Mouse (Mus musculus) MEL (cell line): Measurements from ENCODE around the gene Ctbs. TPM values are rescaled to one million over a fixed set of nuclear protein-coding genes. Genes with fewer than 3 reads are reported as not detected.

ENCODE experiments used
- DNase-seq: peaks from one replicate; pipeline ENCODE4 v3.0.0; 2011; ENCODE audit warnings: low read depth, low spot score
- H3K27ac ChIP-seq: 2 replicates; pipeline ENCODE4 v1.5.1; 2012; ENCODE audit warnings: low read depth, mild to moderate bottlenecking, control low read depth, low read length, moderate library complexity; ENCODE audit not compliant: control insufficient read depth
- H3K27me3 ChIP-seq, 2 experiments: fragments of 150-350 bp in 1 of 2; sonication (generic) in 1 of 2; 2 replicates each; pipeline ENCODE4 v1.6.1; 2012; ENCODE audit warnings: low read length in 2 of 2, mild to moderate bottlenecking in 2 of 2, improper control_type of control experiment in 1 of 2, moderate library complexity in 1 of 2; ENCODE audit not compliant: insufficient read depth in 2 of 2, control insufficient read depth in 1 of 2
- H3K36me3 ChIP-seq, 2 experiments: 2 replicates each; pipeline ENCODE4 v1.6.1; 2012 to 2014; ENCODE audit warnings: low read length in 2 of 2, improper control_type of control experiment in 1 of 2, inconsistent platforms in 1 of 2, mild to moderate bottlenecking in 1 of 2; ENCODE audit not compliant: insufficient read depth in 2 of 2, control insufficient read depth in 1 of 2
- H3K4me1 ChIP-seq, 2 experiments: fragments of 150-350 bp in 1 of 2; sonication (generic) in 1 of 2; 2 replicates each; pipeline ENCODE4 v1.6.1; 2012; ENCODE audit warnings: low read length in 2 of 2, improper control_type of control experiment in 1 of 2, mild to moderate bottlenecking in 1 of 2; ENCODE audit not compliant: insufficient read depth in 2 of 2, control insufficient read depth in 1 of 2
- H3K4me3 ChIP-seq, 2 experiments: fragments of 150-350 bp in 1 of 2; sonication (generic) in 1 of 2; 2 replicates each; pipeline ENCODE4 v1.5.1; 2012; ENCODE audit warnings: low read depth in 2 of 2, low read length in 2 of 2, mild to moderate bottlenecking in 2 of 2, moderate library complexity in 2 of 2, control low read depth in 1 of 2, improper control_type of control experiment in 1 of 2; ENCODE audit not compliant: control insufficient read depth in 1 of 2, insufficient read depth in 1 of 2
- H3K79me2 ChIP-seq: 2 replicates; pipeline ENCODE4 v1.6.1; 2012; ENCODE audit warnings: mild to moderate bottlenecking, low read length, moderate library complexity; ENCODE audit not compliant: control insufficient read depth, poor library complexity, insufficient read depth
- H3K9ac ChIP-seq: 2 replicates; pipeline ENCODE4 v1.6.1; 2012; ENCODE audit warnings: low read depth, mild to moderate bottlenecking, control low read depth, low read length, moderate library complexity; ENCODE audit not compliant: control insufficient read depth, poor library complexity, severe bottlenecking
- H3K9me3 ChIP-seq: fragments of 150-350 bp; sonication (generic); replicated peaks from 2 replicates; pipeline ENCODE4 v1.6.1; 2012; ENCODE audit warnings: mild to moderate bottlenecking, low read length, improper control_type of control experiment, moderate library complexity; ENCODE audit not compliant: insufficient read depth
- CHD1 ChIP-seq: IDR thresholded peaks from 2 replicates; pipeline ENCODE4 v1.6.1; 2012; ENCODE audit warnings: low read depth, mild to moderate bottlenecking, inconsistent platforms, low read length, improper control_type of control experiment
- CTCF ChIP-seq, 3 experiments: IDR thresholded peaks in 2 of 3; conservative IDR thresholded peaks in 1 of 3; 2 replicates each; pipeline ENCODE4 v1.5.1; 2011 to 2012; ENCODE audit warnings: low read length in 3 of 3, low read depth in 2 of 3, mild to moderate bottlenecking in 2 of 3, improper control_type of control experiment in 1 of 3, inconsistent platforms in 1 of 3, mixed read lengths in 1 of 3, moderate library complexity in 1 of 3; ENCODE audit not compliant: control insufficient read depth in 1 of 3, insufficient read depth in 1 of 3, poor library complexity in 1 of 3, severe bottlenecking in 1 of 3
- ELF1 ChIP-seq: IDR thresholded peaks from 2 replicates; pipeline ENCODE4 v1.6.1; 2014; ENCODE audit warnings: low read depth, mild to moderate bottlenecking, inconsistent platforms, low read length, improper control_type of control experiment, moderate library complexity
- EP300 ChIP-seq, 2 experiments: IDR thresholded peaks; 2 replicates each; pipeline ENCODE4 v1.6.1; 2011; ENCODE audit warnings: improper control_type of control experiment in 2 of 2, low read length in 2 of 2, low read depth in 1 of 2, mild to moderate bottlenecking in 1 of 2
- HCFC1 ChIP-seq: IDR thresholded peaks from 2 replicates; pipeline ENCODE4 v1.6.1; 2012; ENCODE audit warnings: low read depth, mild to moderate bottlenecking, inconsistent platforms, low read length, improper control_type of control experiment, moderate library complexity
- KAT2A ChIP-seq: conservative IDR thresholded peaks from 2 replicates; pipeline ENCODE4 v1.6.1; 2012; ENCODE audit warnings: low read depth, low read length, improper control_type of control experiment, inconsistent platforms
- NRF1 ChIP-seq: IDR thresholded peaks from 2 replicates; pipeline ENCODE4 v1.6.1; 2014; ENCODE audit warnings: low read depth, mild to moderate bottlenecking, inconsistent platforms, low read length, improper control_type of control experiment, moderate library complexity; ENCODE audit not compliant: poor library complexity, insufficient read depth, severe bottlenecking
- POLR2A ChIP-seq, 2 experiments: IDR thresholded peaks; 2 replicates each; pipeline ENCODE4 v1.6.1; 2011 to 2012; ENCODE audit warnings: low read length in 2 of 2, mild to moderate bottlenecking in 2 of 2, control low read depth in 1 of 2, improper control_type of control experiment in 1 of 2, low read depth in 1 of 2, moderate library complexity in 1 of 2; ENCODE audit not compliant: control insufficient read depth in 1 of 2, insufficient read depth in 1 of 2, poor library complexity in 1 of 2
- POLR2AphosphoS2 ChIP-seq: IDR thresholded peaks from 2 replicates; pipeline ENCODE4 v1.6.1; 2011; ENCODE audit warnings: low read length, improper control_type of control experiment
- POLR2AphosphoS5 ChIP-seq: IDR thresholded peaks from 2 replicates; pipeline ENCODE4 v1.6.1; 2012; ENCODE audit warnings: low read depth, borderline replicate concordance, mild to moderate bottlenecking, inconsistent platforms, low read length, moderate library complexity, mixed read lengths
- RAD21 ChIP-seq: IDR thresholded peaks from 2 replicates; pipeline ENCODE4 v1.6.1; 2011; ENCODE audit warnings: mild to moderate bottlenecking, low read depth, low read length, improper control_type of control experiment
- RCOR1 ChIP-seq: IDR thresholded peaks from 2 replicates; pipeline ENCODE4 v1.6.1; 2012; ENCODE audit warnings: low read depth, mild to moderate bottlenecking, inconsistent platforms, low read length, improper control_type of control experiment
- SMC3 ChIP-seq: IDR thresholded peaks from 2 replicates; pipeline ENCODE4 v1.6.1; 2011; ENCODE audit warnings: low read depth, low read length, improper control_type of control experiment
- TAL1 ChIP-seq: IDR thresholded peaks from 2 replicates; pipeline ENCODE4 v1.6.1; 2012; ENCODE audit warnings: mild to moderate bottlenecking, inconsistent platforms, low read length, moderate library complexity, mixed read lengths
- TCF12 ChIP-seq: IDR thresholded peaks from 2 replicates; pipeline ENCODE4 v1.6.1; 2014; ENCODE audit warnings: low read depth, mild to moderate bottlenecking, inconsistent platforms, low read length, improper control_type of control experiment, moderate library complexity
- ZKSCAN1 ChIP-seq: IDR thresholded peaks from 2 replicates; pipeline ENCODE4 v1.6.1; 2012; ENCODE audit warnings: low read depth, mild to moderate bottlenecking, inconsistent platforms, low read length, improper control_type of control experiment, moderate library complexity
- ZNF384 ChIP-seq: IDR thresholded peaks from 2 replicates; pipeline ENCODE4 v1.6.1; 2012; ENCODE audit warnings: low read depth, mild to moderate bottlenecking, inconsistent platforms, low read length, improper control_type of control experiment
- polyA plus RNA-seq, 2 experiments: library from polyadenylated mRNA; stranded (reverse) in 1 of 2; unstranded in 1 of 2; fragments of >175 nt in 1 of 2; fragments of >200 nt in 1 of 2; gene quantifications; 2 replicates each; pipeline versions ENCODE4 v1.2.1 to v1.2.4; 2012; ENCODE audit warnings: low replicate concordance in 2 of 2, low read depth in 1 of 2; ENCODE audit not compliant: insufficient read length in 2 of 2, insufficient read depth in 1 of 2, missing spikeins in 1 of 2
- total RNA-seq: library from RNA; depleted of rRNA; stranded (reverse); fragments of 300-350 nt; gene quantifications from 2 replicates; pipeline ENCODE4 v1.2.3, GENCODE M21; 2012

The Ctbs gene
- total and polyA plus RNA-seq, 3 experiments: 3.2 to 5.1 TPM; not detected in 1

GRCm38 (mm10) chr3:146442936-146443335, 6.7 kb upstream of the Ctbs start:
- Histone ChIP-seq H3K4me3 (no peak overlapping the region), H3K79me2 (no peaks in the 10 kb centered on the region), H3K27me3 (no peaks in the 10 kb centered on the region), H3K9ac (no peak overlapping the region), H3K27ac (no peak overlapping the region), H3K36me3 (peaks cover 0 to 3% of the 10 kb centered on the region in 2 experiments; a peak in 2 of 4 replicates), H3K4me1 (no peaks in the 10 kb centered on the region), H3K9me3 (no peaks in the 10 kb centered on the region)
- TF ChIP-seq KAT2A (no peak), ZNF384 (no peak), EP300 (IDR thresholded peaks at IDR 0.05; ENCODE audit: low read depth in 1 of 2, low read length in 2 of 2) (no peak), RCOR1 (no peak), SMC3 (no peak), TAL1 (no peak)
- no peak for DNase-seq

- TF ChIP-seq ZKSCAN1 (no peak), SMC3 (no peak), TCF12 (no peak), POLR2AphosphoS2 (no peak), HCFC1 (no peak), POLR2AphosphoS5 (no peak), NRF1 (no peak), RCOR1 (no peak), POLR2A (IDR thresholded peaks at IDR 0.05; ENCODE audit: control insufficient read depth in 1 of 2, insufficient read depth in 1 of 2, low read depth in 1 of 2, low read length in 2 of 2, poor library complexity in 1 of 2) (no peak), ELF1 (no peak), RAD21 (no peak), CHD1 (no peak), CTCF (IDR thresholded peaks at IDR 0.05 in 2 of 3, conservative IDR thresholded peaks at IDR 0.05 in 1 of 3; ENCODE audit: control insufficient read depth in 1 of 3, insufficient read depth in 1 of 3, low read depth in 2 of 3, low read length in 3 of 3, poor library complexity in 1 of 3, severe bottlenecking in 1 of 3) (no peak)
- Histone ChIP-seq H3K4me1 (0 out of 4 replicates have a peak, but pooled peaks cover 0 to under 1% of the 10 kb centered on the region in 2 experiments), H3K9me3 (no peaks in the 10 kb centered on the region), H3K27ac (no peak overlapping the region), H3K4me3 (no peak overlapping the region), H3K9ac (no peak overlapping the region), H3K27me3 (no peaks in the 10 kb centered on the region), H3K36me3 (peaks cover 0 to 1% of the 10 kb centered on the region in 2 experiments; a peak in 1 of 4 replicates), H3K79me2 (no peaks in the 10 kb centered on the region)
- no peak for DNase-seq
These were observed 6.2 kb upstream of the Ctbs start for GRCm38 (mm10) chr3:146443380-146443779.
